Mouse (Mus musculus) midbrain, postnatal 0 days (tissue): ENCODE data around the gene Npas2. TPM values are rescaled to one million over a fixed set of nuclear protein-coding genes. Genes with fewer than 3 reads are reported as not detected.

ENCODE experiments used
- ATAC-seq: fragments of 200-750 bp; cut with Nextera tagmentation; 2 replicates; pipeline ENCODE4 v1.8.0; 2017; ENCODE audit warnings: moderate number of reproducible peaks, mild to moderate bottlenecking, moderate TSS enrichment, moderate library complexity; ENCODE audit not compliant: low FRiP score
- DNase-seq: peaks from one replicate; pipeline ENCODE4 v3.0.0-alpha.2; 2015; ENCODE audit warnings: low spot score
- H3K27ac ChIP-seq: fragments of 300-500 bp; sonication (generic); 2 replicates; pipeline ENCODE4 v1.5.1; 2014; ENCODE audit warnings: low read depth, mild to moderate bottlenecking, low read length, mixed read lengths
- H3K27me3 ChIP-seq: fragments of 300-500 bp; sonication (generic); 2 replicates; pipeline ENCODE4 v1.6.1; 2014; ENCODE audit warnings: low read length, control low read depth, mixed read lengths; ENCODE audit not compliant: insufficient read depth
- H3K36me3 ChIP-seq: fragments of 300-500 bp; sonication (generic); 2 replicates; pipeline ENCODE4 v1.6.1; 2014; ENCODE audit warnings: low read length, control low read depth, mixed read lengths; ENCODE audit not compliant: insufficient read depth
- H3K4me1 ChIP-seq: fragments of 300-500 bp; sonication (generic); 2 replicates; pipeline ENCODE4 v1.6.1; 2014; ENCODE audit warnings: mild to moderate bottlenecking, control low read depth, antibody characterized with exemption, low read length, mixed read lengths; ENCODE audit not compliant: insufficient read depth
- H3K4me2 ChIP-seq: fragments of 300-500 bp; sonication (generic); 2 replicates; pipeline ENCODE4 v1.6.1; 2014; ENCODE audit warnings: low read depth, mild to moderate bottlenecking, low read length, mixed read lengths; ENCODE audit not compliant: poor library complexity, severe bottlenecking
- H3K4me3 ChIP-seq: fragments of 300-500 bp; sonication (generic); 2 replicates; pipeline ENCODE4 v1.5.1; 2014; ENCODE audit warnings: low read depth, mild to moderate bottlenecking, low read length, moderate library complexity
- H3K9ac ChIP-seq: fragments of 300-500 bp; sonication (generic); replicated peaks from 2 replicates; pipeline ENCODE4 v1.6.1; 2014; ENCODE audit warnings: mild to moderate bottlenecking, low read length, moderate library complexity, mixed read lengths; ENCODE audit not compliant: poor library complexity, severe bottlenecking
- H3K9me3 ChIP-seq: fragments of 300-500 bp; sonication (generic); 2 replicates; pipeline ENCODE4 v1.6.1; 2016; ENCODE audit warnings: low read length, control low read depth
- CTCF ChIP-seq: IDR thresholded peaks from 2 replicates; pipeline ENCODE4 v1.5.1; 2016; ENCODE audit warnings: antibody characterized with exemption, mild to moderate bottlenecking
- WGBS: fragments of 180-500 bp; shearing (Covaris S2); extraction: QIAGEN DNeasy Blood & Tissue Kit; methylation state at CpG from one replicate; pipeline ENCODE4 v1.1.7; 2014; 5-methylcytosine and 5-hydroxymethylcytosine counted together
- polyA plus RNA-seq: library from polyadenylated mRNA; unstranded; fragments of >200 nt; fragmentation: Nextera tagmentation; extraction: Ambion mirVana; gene quantifications from 2 replicates; pipeline ENCODE4 v1.2.1, GENCODE M21; 2015
- total RNA-seq: library from RNA; depleted of rRNA; stranded (reverse); fragments of >200 nt; gene quantifications from 2 replicates; pipeline ENCODE4 v1.2.3, GENCODE M21; 2014

The Npas2 gene
- total and polyA plus RNA-seq, 2 experiments from 2014 or later, result 1.2 to 1.5 TPM

DNA sequence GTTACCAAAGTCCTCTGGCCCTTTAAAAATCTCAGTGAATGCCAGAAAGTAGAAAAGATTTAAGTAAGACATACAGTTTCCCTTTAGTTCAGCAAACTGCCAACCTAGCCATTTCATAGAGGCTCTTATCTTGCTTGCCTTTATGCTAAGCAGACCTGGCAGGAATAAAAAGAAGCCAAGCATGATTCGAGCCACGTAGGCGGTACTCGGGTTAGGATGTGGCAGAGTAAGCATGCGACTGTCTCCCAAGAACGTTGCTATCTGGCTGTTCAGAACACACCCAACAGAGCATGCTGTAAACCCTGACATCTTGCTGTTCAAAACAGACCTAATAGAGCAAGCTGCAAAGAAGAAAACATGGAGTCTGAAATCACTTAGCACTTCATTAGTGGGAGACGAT, 125.3 kb downstream of the Npas2 start:
- WGBS, result 71% methylated on average over 7 of the region's 7 CpGs
- H3K36me3 ChIP-seq, result no peaks in the 10 kb centered on the region
- no peak overlapping the region for H3K27ac ChIP-seq
- H3K27me3 ChIP-seq, result no peaks in the 10 kb centered on the region
- H3K4me1 ChIP-seq, result no peaks in the 10 kb centered on the region
- DNase-seq (no peak), ATAC-seq (no peak)
- no peak for TF ChIP-seq CTCF
- no peaks in the 10 kb centered on the region for H3K9me3 ChIP-seq
- H3K4me3 ChIP-seq, result no peak overlapping the region
- no peak overlapping the region for H3K4me2 ChIP-seq
- H3K9ac ChIP-seq, result no peak overlapping the region

DNA sequence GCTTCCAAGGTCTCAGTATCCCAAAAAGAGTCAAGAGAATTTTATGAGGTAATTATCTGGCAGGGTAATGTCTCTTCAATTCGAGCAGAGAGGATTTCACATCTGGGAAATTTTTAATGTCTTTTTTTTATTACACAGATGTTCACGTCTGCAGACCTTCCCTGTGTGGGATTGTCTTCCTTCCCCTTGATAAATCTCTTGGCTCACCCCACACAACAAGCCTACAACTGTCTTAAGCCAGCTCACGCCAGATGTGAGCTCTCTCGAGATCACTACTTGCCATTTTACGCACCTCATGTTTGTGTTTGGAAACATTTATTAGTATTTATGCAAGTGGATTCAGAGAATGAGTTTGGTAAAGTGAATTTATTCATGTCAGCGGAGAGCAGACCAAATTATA, 128.4 kb downstream of the Npas2 start:
- H3K4me1 ChIP-seq, result no peaks in the 10 kb centered on the region
- no peaks in the 10 kb centered on the region for H3K9me3 ChIP-seq
- no peak for DNase-seq
- H3K4me3 ChIP-seq, result no peak overlapping the region
- 78% methylated on average over 6 of the region's 6 CpGs for WGBS
- no peak overlapping the region for H3K27ac ChIP-seq
- no peak for TF ChIP-seq CTCF
- no peak overlapping the region for H3K9ac ChIP-seq
- no peak overlapping the region for H3K4me2 ChIP-seq
- no peaks in the 10 kb centered on the region for H3K36me3 ChIP-seq
- no peak for ATAC-seq
- no peaks in the 10 kb centered on the region for H3K27me3 ChIP-seq

GRCm38 (mm10) chr1:39325228-39325627, 131.7 kb downstream of the Npas2 start:
- H3K4me3 ChIP-seq, result no peak overlapping the region
- no peaks in the 10 kb centered on the region for H3K9me3 ChIP-seq
- DNase-seq (no peak), ATAC-seq (no peak)
- TF ChIP-seq CTCF, result no peak
- no peak overlapping the region for H3K27ac ChIP-seq
- WGBS, result 86% methylated on average over 6 of the region's 6 CpGs
- no peaks in the 10 kb centered on the region for H3K27me3 ChIP-seq
- no peaks in the 10 kb centered on the region for H3K36me3 ChIP-seq
- no peak overlapping the region for H3K9ac ChIP-seq
- no peak overlapping the region for H3K4me2 ChIP-seq
- H3K4me1 ChIP-seq, result no peaks in the 10 kb centered on the region

- Histone ChIP-seq H3K27me3 (no peaks in the 10 kb centered on the region), H3K27ac (no peak overlapping the region), H3K4me3 (no peak overlapping the region), H3K4me2 (no peak overlapping the region), H3K9me3 (no peaks in the 10 kb centered on the region), H3K36me3 (no peaks in the 10 kb centered on the region), H3K9ac (no peak overlapping the region), H3K4me1 (no peaks in the 10 kb centered on the region)
- TF ChIP-seq CTCF, result no peak
- 81% methylated on average over 7 of the region's 7 CpGs for WGBS
- DNase-seq (peak; percentile 11), ATAC-seq (no peak)
Measured at GRCm38 (mm10) chr1:39327546-39327945, 134.0 kb downstream of the Npas2 start.

DNA sequence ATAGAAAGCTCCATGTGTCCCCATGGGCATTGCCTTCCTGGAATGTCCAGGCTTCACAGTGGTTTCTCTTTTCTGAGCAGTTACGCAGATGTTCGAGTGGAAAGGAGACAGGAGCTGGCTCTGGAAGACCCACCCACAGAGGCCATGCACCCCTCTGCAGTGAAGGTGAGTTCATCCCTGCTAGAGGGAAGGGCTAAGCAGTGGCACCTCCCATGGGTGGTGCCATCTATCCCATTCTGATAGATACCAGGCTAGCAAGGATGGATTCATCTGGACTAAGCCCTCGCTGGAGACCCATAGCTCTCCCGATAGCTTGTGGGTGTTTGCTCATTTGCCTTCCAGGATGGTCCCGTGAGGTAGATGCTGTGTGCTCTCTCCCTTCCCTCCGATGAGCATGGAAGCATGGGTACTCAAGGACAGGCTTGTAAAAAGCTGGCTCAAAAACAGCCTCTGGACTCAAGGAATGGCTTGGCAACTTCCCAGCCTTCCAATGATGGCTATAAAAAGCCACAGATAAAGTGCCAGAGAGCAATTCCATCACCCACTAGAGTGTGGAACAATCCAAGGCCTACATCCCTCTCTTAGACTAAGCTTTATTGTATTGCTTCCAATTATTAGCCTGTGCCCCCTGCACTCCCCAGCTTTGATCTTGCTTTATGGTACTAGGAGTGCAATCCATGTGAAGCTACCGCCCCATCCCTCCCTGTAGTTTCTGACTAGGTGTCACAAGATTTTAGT, 137.5 kb downstream of the Npas2 start:
- DNase-seq (no peak), ATAC-seq (no peak)
- Histone ChIP-seq H3K27ac (no peak overlapping the region), H3K4me3 (no peak overlapping the region), H3K9me3 (no peaks in the 10 kb centered on the region), H3K27me3 (no peaks in the 10 kb centered on the region), H3K4me1 (no peaks in the 10 kb centered on the region), H3K9ac (no peak overlapping the region), H3K36me3 (no peaks in the 10 kb centered on the region), H3K4me2 (no peak overlapping the region)
- no peak for TF ChIP-seq CTCF
- 89% methylated on average over 7 of the region's 7 CpGs for WGBS

DNA sequence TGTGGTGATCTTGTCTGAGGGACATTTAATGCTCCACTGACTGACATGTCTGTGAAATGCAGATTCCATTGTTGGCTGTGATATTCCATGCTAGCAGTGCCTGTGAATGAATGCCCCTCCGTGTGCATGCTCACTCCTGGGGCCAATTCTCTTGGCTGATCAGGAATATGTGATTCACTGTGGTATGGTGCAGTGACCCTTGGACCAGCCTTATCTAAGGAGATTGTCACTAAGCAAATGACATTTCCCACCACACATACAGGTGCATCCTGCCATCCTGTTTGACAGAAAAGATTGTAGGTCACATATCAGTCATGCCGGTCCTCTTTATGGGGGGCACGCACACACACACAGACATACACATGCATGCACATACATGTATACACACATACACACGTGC, 138.9 kb downstream of the Npas2 start:
- no peaks in the 10 kb centered on the region for H3K27me3 ChIP-seq
- no peaks in the 10 kb centered on the region for H3K4me1 ChIP-seq
- ATAC-seq (no peak), DNase-seq (no peak)
- H3K9me3 ChIP-seq, result no peaks in the 10 kb centered on the region
- no peaks in the 10 kb centered on the region for H3K36me3 ChIP-seq
- no peak overlapping the region for H3K4me2 ChIP-seq
- no peak for TF ChIP-seq CTCF
- H3K27ac ChIP-seq, result no peak overlapping the region
- no peak overlapping the region for H3K9ac ChIP-seq
- no peak overlapping the region for H3K4me3 ChIP-seq
- 82% methylated on average over 4 of the region's 4 CpGs for WGBS
